Mouse (Mus musculus) sigmoid colon, adult 10 weeks (tissue): ENCODE results near the gene Dnhd1. TPM values are rescaled to one million over a fixed set of nuclear protein-coding genes. Genes with fewer than 3 reads are reported as not detected.

Source experiments
- polyA plus RNA-seq: library from polyadenylated mRNA; stranded (reverse); fragments of 350-450 nt; fragmentation: Illumina TruSeq; extraction: RNeasy Lipid Tissue Mini Kit (QIAGEN cat#74804); gene quantifications from one replicate; pipeline ENCODE4 v1.2.3, GENCODE M21; 2014; ENCODE audit warnings: low read depth, low replicate concordance

Dnhd1 gene
- polyA plus RNA-seq, result 1.6 TPM

GRCm38 (mm10) chr7:105650639-105651435 lies at the start of gene Dnhd1:
TSS of gene Dnhd1 (plus strand) at chr7:105650827.

GRCm38 (mm10) chr7:105633127-105633800 lies 17.4 kb upstream of the Dnhd1 start, which contains the start of gene Trim3:
TSS of gene Trim3 (minus strand) at chr7:105633571.

GRCm38 (mm10) chr7:105639756-105640155 lies 10.9 kb upstream of the Dnhd1 start, which contains the start of gene Timm10b:
TSS of gene Timm10b (plus strand) at chr7:105640056.

GRCm38 (mm10) chr7:105640233-105640893 lies 10.3 kb upstream of the Dnhd1 start, which contains the start of the genes Arfip2 and Gm45799:
TSS of gene Arfip2 (minus strand) at chr7:105640416.
TSS of gene Gm45799 (plus strand) at chr7:105640552.

GRCm38 (mm10) chr7:105736264-105736901 lies 85.8 kb downstream of the Dnhd1 start, which contains the start of gene Ilk:
TSS of gene Ilk (plus strand) at chr7:105736592.

GRCm38 (mm10) chr7:105736911-105737521 lies 86.4 kb downstream of the Dnhd1 start, which contains the start of gene Rrp8:
TSS of gene Rrp8 (minus strand) at chr7:105737385.

GRCm38 (mm10) chr7:105743926-105744590 lies 93.4 kb downstream of the Dnhd1 start, which contains the start of gene Taf10:
TSS of gene Taf10 (minus strand) at chr7:105744361.

GRCm38 (mm10) chr7:105751491-105752433 lies 101.1 kb downstream of the Dnhd1 start, which contains the start of gene Tpp1:
TSS of gene Tpp1 (minus strand) at chr7:105752235.

Other genes starting within 250 kb of the Dnhd1 start
- gene Cnga4, start 246.3 kb upstream of the Dnhd1 start, polyA plus RNA-seq, result 0.16 TPM
- not detected for gene Cckbr, start 225.1 kb upstream of the Dnhd1 start, polyA plus RNA-seq
- gene Cavin3, start 168.5 kb upstream of the Dnhd1 start, polyA plus RNA-seq, result 9.2 TPM
- gene Smpd1, start 96.5 kb upstream of the Dnhd1 start, polyA plus RNA-seq, result 2.7 TPM
- not detected for gene Apbb1, start 69.2 kb upstream of the Dnhd1 start, polyA plus RNA-seq
- not detected for gene Hpx, start 50.7 kb upstream of the Dnhd1 start, polyA plus RNA-seq
- gene Trim3, start 17.3 kb upstream of the Dnhd1 start, polyA plus RNA-seq, result 9.6 TPM
- 41.0 TPM for gene Timm10b, start 10.8 kb upstream of the Dnhd1 start, polyA plus RNA-seq
- gene Arfip2, start 10.4 kb upstream of the Dnhd1 start, polyA plus RNA-seq, result 13.0 TPM
- gene Gm45799, start 10.3 kb upstream of the Dnhd1 start, polyA plus RNA-seq, result 0.79 TPM
- gene Ilk, start 85.8 kb downstream of the Dnhd1 start, polyA plus RNA-seq, result 39.9 TPM
- 15.8 TPM for gene Rrp8, start 86.6 kb downstream of the Dnhd1 start, polyA plus RNA-seq
- 11.8 TPM for gene Taf10, start 93.5 kb downstream of the Dnhd1 start, polyA plus RNA-seq
- 68.0 TPM for gene Tpp1, start 101.4 kb downstream of the Dnhd1 start, polyA plus RNA-seq
- 0.03 TPM for gene Dchs1, start 136.8 kb downstream of the Dnhd1 start, polyA plus RNA-seq
- gene Mrpl17, start 160.3 kb downstream of the Dnhd1 start, polyA plus RNA-seq, result 6.7 TPM